Mouse (Mus musculus) E14TG2a.4 (cell line): ENCODE measurements at regions not wholly inside any gene's neighbourhood (a gene's known extent, or its start where the extent isn't known, plus 50 kb on each side); places are given as distances from the start of the nearest gene placed in this dataset.

ENCODE experiments used
- CTCF ChIP-seq: conservative IDR thresholded peaks from 2 replicates; pipeline ENCODE4 v1.5.1; 2014; ENCODE audit warnings: low read length
- NANOG ChIP-seq: IDR thresholded peaks from 2 replicates; pipeline ENCODE4 v1.6.1; 2014; ENCODE audit warnings: borderline replicate concordance, low read length, mixed read lengths

DNA sequence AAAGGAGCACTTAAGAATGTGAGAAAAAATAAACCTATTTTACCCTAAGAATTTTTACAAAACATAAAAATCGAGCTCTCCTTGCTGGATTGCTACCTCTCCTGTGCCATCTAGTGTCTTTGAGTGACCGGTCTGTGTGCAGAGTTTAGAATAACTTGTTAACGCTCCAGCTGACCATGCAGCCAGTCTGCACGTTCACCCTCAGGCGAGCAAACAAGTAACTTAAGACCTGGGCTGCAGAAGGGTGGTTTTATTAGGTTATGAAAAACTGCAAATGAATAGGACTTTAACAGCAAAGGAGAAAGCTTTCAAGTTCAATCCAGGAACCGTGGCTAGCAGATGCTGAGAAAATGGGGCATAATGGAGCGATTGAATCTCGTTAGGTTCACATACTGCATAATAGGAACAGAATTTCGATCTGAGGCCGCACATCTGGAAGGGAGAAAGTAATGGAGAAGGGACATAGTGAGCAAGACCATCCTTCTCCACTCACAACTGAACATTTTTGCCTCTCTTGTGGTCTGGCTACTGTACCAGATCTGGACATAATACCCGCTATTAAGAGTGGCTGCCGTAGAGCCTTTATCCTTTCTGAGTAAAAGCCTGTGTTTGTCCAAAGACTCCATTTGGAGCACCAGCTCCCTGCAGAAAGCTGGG lies 363.0 kb upstream of the Intu start:
- TF ChIP-seq CTCF (no peak), NANOG (no peak)
